Mouse (Mus musculus): ENCODE data around the gene Fxn.
A peak's percentile ranks its signal among the peaks of the same experiment; 100 is the strongest.

Fxn gene

DNA sequence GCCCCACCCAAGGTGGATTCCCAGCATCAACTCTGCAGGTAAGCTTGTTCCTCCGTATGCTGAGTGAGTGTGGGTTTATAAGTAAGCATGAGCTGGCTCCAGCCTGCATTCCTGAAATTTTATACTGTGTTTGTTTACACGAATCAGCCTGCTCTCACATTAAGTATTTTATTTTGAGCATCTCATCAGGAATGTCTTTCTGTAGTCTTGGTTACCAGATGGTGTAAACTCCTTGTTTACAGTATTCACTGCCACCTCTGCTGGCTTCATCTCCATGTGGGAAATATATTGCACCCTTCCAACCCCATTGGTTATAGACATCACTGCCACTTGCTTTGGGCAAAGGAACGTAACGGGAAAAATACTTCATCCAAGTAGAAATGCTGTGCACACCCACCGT is 13.1 kb upstream of the Fxn start:
- DNase-seq = no peak

DNA sequence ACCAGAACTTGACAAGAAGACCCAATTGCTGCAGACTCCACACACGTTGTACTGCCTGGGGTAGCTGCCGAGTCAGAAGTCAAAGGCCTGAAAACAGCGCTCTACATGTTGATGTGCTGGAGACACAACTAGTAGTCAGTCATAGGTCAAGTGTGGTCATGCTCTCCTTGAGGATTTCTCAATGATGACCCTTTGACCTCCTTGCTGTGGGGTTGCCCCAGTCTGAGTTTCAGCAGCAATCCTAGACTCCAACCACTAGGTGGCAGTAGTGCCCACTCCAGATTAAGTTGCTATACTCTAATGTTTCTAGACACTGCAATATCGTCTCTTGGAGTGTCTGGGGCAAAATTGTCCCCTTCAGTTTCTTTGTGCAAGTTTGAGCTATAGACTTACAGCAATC is 3.8 kb upstream of the Fxn start:
- DNase-seq = peak; percentile 35

- DNase-seq = no peak
These were observed 1.0 kb upstream of the Fxn start for GRCm38 (mm10) chr19:24281288-24281980.

- peak; percentile 75 for DNase-seq
These were observed 452 bp downstream of the Fxn start for GRCm38 (mm10) chr19:24279706-24280600.

DNA sequence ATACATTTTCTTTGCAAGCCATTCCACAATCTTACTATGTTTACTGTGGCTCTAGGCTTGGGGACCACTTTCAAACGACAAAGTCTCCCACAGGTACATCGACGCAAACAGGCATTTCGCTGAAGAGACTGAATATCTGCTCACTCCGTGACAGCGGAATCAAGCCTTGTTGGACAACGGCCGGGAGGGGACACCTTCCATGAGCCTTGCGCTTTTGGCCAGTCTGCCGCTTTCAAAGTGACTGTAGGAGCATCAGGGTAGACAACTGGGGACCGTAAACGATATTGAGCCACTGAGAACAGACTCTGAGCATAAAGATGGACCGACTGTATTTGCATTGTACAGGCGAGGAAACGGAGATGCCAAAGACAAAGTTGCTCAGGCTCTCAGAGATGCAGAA is 1.5 kb downstream of the Fxn start:
- DNase-seq = no peak

- no peak for DNase-seq
These were observed 6.1 kb downstream of the Fxn start for GRCm38 (mm10) chr19:24274281-24274680.

- DNase-seq = peak; percentile 88
These were observed 8.5 kb downstream of the Fxn start for GRCm38 (mm10) chr19:24271746-24272426.

GRCm38 (mm10) chr19:24271326-24271725 is 9.1 kb downstream of the Fxn start:
- DNase-seq = peak; percentile 82

- no peak for DNase-seq
These were observed 11.9 kb downstream of the Fxn start for GRCm38 (mm10) chr19:24268531-24268930.

DNA sequence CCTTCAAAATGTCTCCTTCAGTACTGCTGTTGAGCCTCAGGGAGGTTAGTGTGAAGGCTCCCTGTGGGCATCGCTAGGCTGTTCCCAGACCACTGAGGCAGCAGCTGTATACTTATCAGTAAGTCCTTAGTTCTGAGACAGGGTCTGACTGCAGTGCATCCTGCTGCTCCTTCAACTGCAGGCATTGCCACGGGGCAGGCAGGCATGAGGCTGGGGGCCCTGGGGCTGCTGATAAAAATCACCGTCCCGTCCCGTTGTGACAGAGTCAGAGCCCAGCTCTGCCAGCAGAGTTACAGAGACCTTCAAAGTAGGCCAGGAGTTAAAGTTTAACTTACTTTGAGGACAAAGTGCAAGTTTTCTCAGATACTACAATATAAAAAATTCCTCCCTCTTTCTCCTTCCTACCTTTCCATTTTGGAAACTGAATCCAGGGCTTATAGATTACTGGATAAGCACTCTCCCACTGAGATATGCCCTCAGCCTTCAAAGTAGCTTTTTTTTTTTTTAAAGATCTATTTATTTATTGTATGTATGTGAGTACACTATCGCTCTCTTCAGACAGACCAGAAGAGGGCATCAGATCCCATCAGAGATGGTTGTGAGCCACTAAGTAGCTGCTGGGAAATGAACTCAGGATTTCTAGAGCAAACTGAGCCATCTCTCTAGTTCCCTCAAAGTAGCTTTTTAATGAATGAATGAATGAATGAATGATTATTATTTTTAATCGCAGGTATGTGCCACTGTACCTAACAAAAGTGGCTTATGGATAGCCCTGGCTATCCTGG is 14.2 kb downstream of the Fxn start:
- DNase-seq = peak; percentile 76

DNA sequence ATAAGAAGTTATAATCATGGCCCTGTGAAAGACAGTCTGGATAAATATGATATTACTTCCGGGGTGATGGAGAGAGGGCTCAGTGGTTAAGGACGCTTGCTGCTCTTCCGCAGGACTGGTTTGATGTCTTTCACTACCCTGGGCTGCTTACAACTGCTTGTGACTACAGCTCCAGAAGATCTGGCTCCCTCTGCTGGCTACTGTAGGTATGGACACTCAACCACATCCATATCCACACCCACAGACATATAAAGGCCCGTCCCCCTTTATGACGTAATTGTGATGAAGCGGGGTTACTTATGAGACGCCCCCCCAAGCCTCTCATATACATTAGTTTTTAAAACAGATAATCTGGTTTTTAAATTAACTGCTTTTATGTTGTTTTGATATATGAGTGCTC is 15.4 kb downstream of the Fxn start:
- DNase-seq = peak; percentile 80

DNA sequence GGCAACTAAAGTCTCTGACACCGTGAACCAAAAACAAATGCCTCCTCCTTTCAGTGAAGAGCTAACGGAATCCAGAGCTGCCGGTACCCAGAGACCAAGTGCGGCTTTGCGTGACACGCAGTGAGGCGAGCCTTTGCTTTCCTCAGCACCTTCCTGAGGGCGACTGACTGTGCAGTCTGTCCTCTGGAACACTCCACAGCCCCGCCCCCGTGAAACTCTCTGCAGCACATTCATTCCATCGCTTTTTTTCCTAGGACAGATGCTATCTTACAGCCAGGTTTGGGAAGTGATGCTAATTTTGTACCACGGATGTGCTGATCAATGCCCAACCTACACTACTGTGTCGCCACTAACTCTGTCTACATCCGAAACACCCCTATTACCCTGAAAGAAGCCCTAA is 17.7 kb downstream of the Fxn start:
- DNase-seq = peak; percentile 63

DNA sequence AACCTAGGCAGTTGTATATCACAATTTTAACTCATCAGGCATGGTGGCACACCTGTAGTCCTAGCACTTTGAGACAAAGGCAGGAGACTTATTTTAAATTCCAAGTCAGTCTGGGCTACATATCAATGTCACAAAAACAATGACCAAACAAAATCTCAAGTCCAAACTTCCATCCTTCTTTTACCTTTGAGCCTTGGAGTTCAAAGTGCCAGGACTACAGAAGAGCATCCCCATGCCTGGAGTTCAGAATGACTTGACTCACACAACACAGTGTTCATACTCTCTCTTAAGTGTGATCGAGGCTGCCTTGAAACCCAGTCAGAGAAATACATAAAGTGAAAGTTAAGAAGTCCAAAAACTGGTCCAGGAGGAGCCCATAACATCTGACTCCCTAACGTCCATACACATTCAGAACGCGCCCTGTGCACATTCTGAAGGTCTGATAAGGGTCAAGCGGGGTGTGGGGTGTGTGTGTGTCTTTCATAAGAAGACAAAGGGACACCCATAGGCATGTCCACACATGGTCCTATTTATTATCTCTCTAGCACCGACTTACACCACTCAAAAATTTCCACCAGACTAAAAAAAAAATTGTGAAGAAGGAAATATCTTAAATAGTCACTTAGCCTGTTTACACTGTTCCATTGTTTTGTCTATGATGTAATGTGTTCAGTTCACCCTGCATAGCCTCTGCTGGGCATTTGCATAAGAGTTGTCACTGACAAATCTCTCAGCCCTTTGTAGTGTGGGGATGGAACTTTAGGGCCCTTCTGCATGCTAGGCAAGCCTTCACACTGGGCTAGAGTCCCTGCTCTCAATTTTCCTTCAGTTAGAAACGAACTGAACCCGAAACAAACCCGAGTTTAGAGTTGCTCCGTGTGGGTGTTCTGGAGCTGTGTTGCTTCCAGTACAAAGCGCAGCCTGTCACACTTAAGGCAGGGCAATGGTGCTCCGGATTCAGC is 20.7 kb downstream of the Fxn start:
- peak; percentile 46 for DNase-seq

- no peak for DNase-seq
These were observed 22.0 kb downstream of the Fxn start for GRCm38 (mm10) chr19:24258368-24258767.

- no peak for DNase-seq
These were observed 22.4 kb downstream of the Fxn start for GRCm38 (mm10) chr19:24257962-24258361.

- no peak for DNase-seq
These were observed 26.6 kb downstream of the Fxn start for GRCm38 (mm10) chr19:24253657-24254260.

- no peak for DNase-seq
These were observed 28.5 kb downstream of the Fxn start for GRCm38 (mm10) chr19:24251869-24252268.

DNA sequence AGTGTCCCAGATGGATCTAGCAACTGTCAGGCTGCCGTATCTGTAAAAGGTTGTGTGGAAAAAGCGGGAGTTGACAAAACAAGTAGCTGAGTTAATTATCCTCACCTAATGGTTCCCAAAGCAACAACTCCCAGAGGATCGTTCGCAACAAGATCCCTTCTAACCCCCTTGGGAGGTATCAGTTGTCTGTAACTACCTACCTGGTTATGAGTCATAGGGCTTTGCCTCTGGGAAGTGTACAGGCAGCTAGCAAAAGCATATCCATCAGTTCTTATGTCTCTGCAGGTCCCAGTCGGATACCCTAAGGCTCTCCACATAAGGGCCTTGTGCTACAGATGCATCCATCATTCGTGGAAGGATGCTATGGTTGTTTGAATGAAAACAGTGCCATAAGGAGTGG is 37.1 kb downstream of the Fxn start:
- no peak for DNase-seq

DNA sequence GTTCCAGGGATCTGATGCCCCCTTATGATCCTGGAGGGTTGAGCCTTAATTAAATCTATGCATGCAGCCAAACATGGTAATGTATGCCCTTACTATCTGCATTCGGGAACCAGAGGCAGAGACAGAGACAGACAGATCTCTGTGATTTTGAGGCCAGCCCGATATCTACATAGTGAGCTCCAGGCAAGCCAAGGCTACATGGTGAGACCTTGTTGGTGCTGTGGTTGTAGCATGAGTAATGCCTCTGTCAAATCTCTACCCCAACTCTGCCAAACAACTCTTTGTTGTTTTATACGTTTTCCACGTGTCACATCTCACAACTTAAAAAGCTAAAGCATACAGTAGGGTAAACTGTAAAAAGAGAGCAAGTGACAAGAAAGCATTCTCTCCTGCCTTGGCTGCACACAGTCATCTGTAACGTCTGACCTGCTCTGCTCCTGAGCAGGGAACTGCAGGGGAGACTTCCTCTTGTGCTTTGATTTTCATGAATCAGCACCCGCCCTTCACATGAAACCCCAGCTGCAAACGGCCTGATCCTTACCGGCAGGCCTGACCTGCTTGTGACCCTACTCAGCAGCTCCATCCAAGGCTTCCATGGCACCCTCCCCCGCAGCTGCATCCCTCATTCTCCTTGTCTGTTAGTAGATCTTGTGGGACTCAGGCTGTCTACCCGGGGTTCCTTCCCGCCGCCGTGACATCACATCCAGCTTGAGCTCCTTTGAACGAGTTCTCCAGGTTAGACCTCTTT is 38.4 kb downstream of the Fxn start:
- no peak for DNase-seq

DNA sequence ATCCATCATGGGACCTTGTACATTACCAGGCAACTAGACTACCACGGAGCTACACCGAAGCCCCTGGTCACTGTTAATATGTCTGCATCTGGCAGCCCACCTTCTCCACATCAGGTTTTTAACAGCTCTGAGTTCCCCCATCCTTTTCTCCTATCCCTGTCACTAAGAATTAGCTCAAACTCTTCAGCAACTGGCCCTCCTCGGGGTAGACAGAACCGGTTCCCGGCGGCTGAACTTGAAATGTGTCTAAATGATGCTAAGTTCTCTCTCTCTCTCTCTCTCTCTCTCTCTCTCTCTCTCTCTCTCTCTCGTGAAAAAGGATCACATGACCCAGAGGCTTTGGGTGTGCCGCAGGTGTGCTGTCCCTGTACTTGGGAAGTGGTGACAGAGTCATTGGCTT is 39.1 kb downstream of the Fxn start:
- no peak for DNase-seq

All from kidney, adult 11 months (tissue).